In the genomic region with DNA sequence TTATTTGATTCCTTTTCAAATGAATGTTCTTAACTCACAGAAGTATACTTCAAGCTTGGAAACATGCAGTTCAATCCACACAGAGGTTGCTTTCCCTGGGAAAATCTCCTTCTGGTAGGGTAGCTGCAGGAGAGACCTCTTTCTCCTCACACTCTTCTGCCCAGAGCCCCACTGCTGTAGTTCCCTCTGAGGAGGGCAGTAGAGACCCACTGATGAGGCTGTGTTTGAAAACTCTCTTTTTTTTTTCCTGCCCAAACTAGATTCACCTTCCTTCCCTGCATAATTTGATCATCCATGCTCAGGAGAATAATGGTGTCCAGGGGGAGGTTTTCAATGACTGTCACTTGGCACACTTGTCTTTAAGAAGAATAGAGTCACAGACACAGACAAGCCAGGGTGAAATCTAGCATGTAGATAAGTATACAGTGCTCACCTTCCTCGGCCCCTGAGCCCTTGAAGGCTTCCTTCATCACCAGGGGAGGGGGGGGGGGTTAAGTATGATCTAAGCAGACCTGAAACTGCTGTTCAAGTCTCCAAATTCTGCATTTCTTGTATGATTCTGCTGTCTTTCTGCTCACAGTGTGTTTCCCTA, we compare ENCODE assay signal across 8 mouse cellular contexts.
A peak's percentile ranks its signal among the peaks of the same experiment; 100 is the strongest.
DNase-seq lines count a peak whose midpoint lies in the region; ATAC-seq and TF ChIP-seq lines count a peak whose summit lies in the region.

No protein-coding gene starts in this region.

- no peaks in the 10 kb centered on the region for H3K27me3 ChIP-seq in kidney, postnatal 0 days (ENCODE audit: insufficient read depth, low read length)
- H3K27me3 ChIP-seq in stomach, postnatal 0 days (ENCODE audit: control insufficient read depth, insufficient read depth, low read length) = no peaks in the 10 kb centered on the region

- no peak overlapping the region for H3K9ac ChIP-seq in kidney, postnatal 0 days (ENCODE audit: low read depth, low read length)
- H3K9ac ChIP-seq in stomach, postnatal 0 days (ENCODE audit: low read length) = no peak overlapping the region

- no peak for TF ChIP-seq EP300 in stomach, postnatal 0 days (optimal IDR thresholded peaks at IDR 0.05)

- no peak overlapping the region for H3K4me3 ChIP-seq in kidney, postnatal 0 days (replicated peaks; ENCODE audit: low read depth, low read length)
- no peak overlapping the region for H3K4me3 ChIP-seq in stomach, postnatal 0 days (ENCODE audit: low read depth, low read length)

- H3K27ac ChIP-seq in kidney, postnatal 0 days = no peak overlapping the region
- H3K27ac ChIP-seq in stomach, postnatal 0 days (replicated peaks) = no peak overlapping the region

- no peaks in the 10 kb centered on the region for H3K9me3 ChIP-seq in kidney, postnatal 0 days (replicated peaks; ENCODE audit: low read length)
- no peaks in the 10 kb centered on the region for H3K9me3 ChIP-seq in stomach, postnatal 0 days (ENCODE audit: control insufficient read depth, low read length)

- TF ChIP-seq CTCF in kidney, postnatal 0 days (IDR thresholded peaks at IDR 0.05; ENCODE audit: low read depth) = peak; percentile 67
- peak; percentile 70 for TF ChIP-seq CTCF in stomach, postnatal 0 days (IDR thresholded peaks at IDR 0.05; ENCODE audit: low read depth)

- DNase-seq in adrenal gland, postnatal 10 days = peak; percentile 12
- DNase-seq in adrenal gland, postnatal 36 days = no peak
- peak; percentile 66 for DNase-seq in kidney, postnatal 0 days (ENCODE audit: low spot score)
- no peak for DNase-seq in kidney, adult 18-20 months
- DNase-seq in urinary bladder, postnatal 36 days (ENCODE audit: low spot score in 2 of 2) = peak; percentile 2 to 9
- DNase-seq in urinary bladder, postnatal 25 days (ENCODE audit: low spot score) = no peak
- peak; percentile 14 for DNase-seq in stomach, postnatal 0 days (ENCODE audit: low spot score)
- DNase-seq in testis, postnatal 14 days (ENCODE audit: low spot score) = no peak

- ATAC-seq in kidney, postnatal 0 days (replicated peaks; ENCODE audit: low FRiP score, low read depth) = no peak
- no peak for ATAC-seq in stomach, postnatal 0 days (ENCODE audit: low FRiP score, low TSS enrichment)

- WGBS in kidney, postnatal 0 days = 40% methylated on average over 1 of the region's 1 CpGs
- WGBS in stomach, postnatal 0 days = 86% methylated on average over 1 of the region's 1 CpGs

- H3K4me2 ChIP-seq in kidney, postnatal 0 days (ENCODE audit: low read length) = no peak overlapping the region
- H3K4me2 ChIP-seq in stomach, postnatal 0 days (replicated peaks; ENCODE audit: low read depth) = no peak overlapping the region

- no peaks in the 10 kb centered on the region for H3K36me3 ChIP-seq in kidney, postnatal 0 days (ENCODE audit: insufficient read depth, low read length)
- no peaks in the 10 kb centered on the region for H3K36me3 ChIP-seq in stomach, postnatal 0 days (ENCODE audit: control insufficient read depth, insufficient read depth, low read length)

- no peaks in the 10 kb centered on the region for H3K4me1 ChIP-seq in kidney, postnatal 0 days (replicated peaks; ENCODE audit: insufficient read depth, low read length)
- H3K4me1 ChIP-seq in stomach, postnatal 0 days (replicated peaks; ENCODE audit: control insufficient read depth, insufficient read depth) = no peaks in the 10 kb centered on the region

Comparison
In these comparisons a context has a peak if more than half of its experiments do, and no peak if none do; other contexts are left out.
1. DNase-seq: peak in adrenal gland, postnatal 10 days (single experiment), kidney, postnatal 0 days (single experiment), urinary bladder, postnatal 36 days (2 of 2) and stomach, postnatal 0 days (single experiment); none in adrenal gland, postnatal 36 days (0 of 2), kidney, adult 18-20 months (single experiment), urinary bladder, postnatal 25 days (single experiment) and testis, postnatal 14 days (single experiment).